Mouse (Mus musculus): ENCODE results near the gene Tesc. TPM values are rescaled to one million over a fixed set of nuclear protein-coding genes. Genes with fewer than 3 reads are reported as not detected.

Tesc gene
- total and polyA plus RNA-seq, 2 experiments from 2014 or later, result 3.8 to 6.9 TPM

- no peak overlapping the region for H3K4me3 ChIP-seq (ENCODE audit: low read length)
- H3K27me3 ChIP-seq (ENCODE audit: insufficient read depth, low read length), result no peaks in the 10 kb centered on the region
- ATAC-seq, result no peak
- DNase-seq (ENCODE audit: low spot score), result peak; percentile 39
- no peak overlapping the region for H3K4me2 ChIP-seq (ENCODE audit: low read depth, low read length)
- no peaks in the 10 kb centered on the region for H3K9me3 ChIP-seq (ENCODE audit: low read length)
- peaks cover 2% of the 10 kb centered on the region for H3K4me1 ChIP-seq (ENCODE audit: insufficient read depth, low read length)
- no peak overlapping the region for H3K27ac ChIP-seq
- H3K9ac ChIP-seq (replicated peaks; ENCODE audit: low read length), result no peak overlapping the region
- no peaks in the 10 kb centered on the region for H3K36me3 ChIP-seq (ENCODE audit: insufficient read depth, low read length)
- no peak for TF ChIP-seq CTCF (IDR thresholded peaks at IDR 0.05; ENCODE audit: low read depth)
- WGBS, result 39% methylated on average over 8 of the region's 8 CpGs
These were observed 30.1 kb downstream of the Tesc start for GRCm38 (mm10) chr5:118057508-118058111.

- no peak overlapping the region for H3K4me3 ChIP-seq (ENCODE audit: low read length)
- H3K4me2 ChIP-seq (ENCODE audit: low read depth, low read length), result no peak overlapping the region
- H3K27me3 ChIP-seq (ENCODE audit: insufficient read depth, low read length), result no peaks in the 10 kb centered on the region
- H3K36me3 ChIP-seq (ENCODE audit: insufficient read depth, low read length), result no peaks in the 10 kb centered on the region
- no peaks in the 10 kb centered on the region for H3K9me3 ChIP-seq (ENCODE audit: low read length)
- peaks cover 12% of the 10 kb centered on the region for H3K4me1 ChIP-seq (ENCODE audit: insufficient read depth, low read length)
- 88% methylated on average over 10 of the region's 10 CpGs for WGBS
- DNase-seq (ENCODE audit: low spot score) (no peak), ATAC-seq (no peak)
- H3K27ac ChIP-seq, result no peak overlapping the region
- no peak overlapping the region for H3K9ac ChIP-seq (replicated peaks; ENCODE audit: low read length)
- no peak for TF ChIP-seq CTCF (IDR thresholded peaks at IDR 0.05; ENCODE audit: low read depth)
These were observed 31.3 kb downstream of the Tesc start for GRCm38 (mm10) chr5:118058858-118059257.

- no peak for TF ChIP-seq CTCF (IDR thresholded peaks at IDR 0.05; ENCODE audit: low read depth)
- WGBS, result 60% methylated on average over 9 of the region's 9 CpGs
- Histone ChIP-seq H3K4me2 (ENCODE audit: low read depth, low read length) (no peak overlapping the region), H3K4me3 (ENCODE audit: low read length) (no peak overlapping the region), H3K27me3 (ENCODE audit: insufficient read depth, low read length) (no peaks in the 10 kb centered on the region), H3K9ac (replicated peaks; ENCODE audit: low read length) (no peak overlapping the region), H3K4me1 (ENCODE audit: insufficient read depth, low read length) (peaks cover 20% of the 10 kb centered on the region), H3K9me3 (ENCODE audit: low read length) (no peaks in the 10 kb centered on the region), H3K27ac (no peak overlapping the region), H3K36me3 (ENCODE audit: insufficient read depth, low read length) (no peaks in the 10 kb centered on the region)
- no peak for DNase-seq (ENCODE audit: low spot score)
- ATAC-seq, result no peak
These were observed 32.1 kb downstream of the Tesc start for GRCm38 (mm10) chr5:118059646-118060045.

GRCm38 (mm10) chr5:118061391-118061790 lies 33.8 kb downstream of the Tesc start:
- H3K9ac ChIP-seq (replicated peaks; ENCODE audit: low read length), result no peak overlapping the region
- H3K4me1 ChIP-seq (ENCODE audit: insufficient read depth, low read length), result peaks cover 31% of the 10 kb centered on the region
- DNase-seq (ENCODE audit: low spot score) (no peak), ATAC-seq (no peak)
- no peak overlapping the region for H3K4me2 ChIP-seq (ENCODE audit: low read depth, low read length)
- H3K36me3 ChIP-seq (ENCODE audit: insufficient read depth, low read length), result no peaks in the 10 kb centered on the region
- H3K4me3 ChIP-seq (ENCODE audit: low read length), result no peak overlapping the region
- 77% methylated on average over 18 of the region's 18 CpGs for WGBS
- no peaks in the 10 kb centered on the region for H3K9me3 ChIP-seq (ENCODE audit: low read length)
- TF ChIP-seq CTCF (IDR thresholded peaks at IDR 0.05; ENCODE audit: low read depth), result no peak
- no peaks in the 10 kb centered on the region for H3K27me3 ChIP-seq (ENCODE audit: insufficient read depth, low read length)
- H3K27ac ChIP-seq, result no peak overlapping the region

GRCm38 (mm10) chr5:118063181-118063621 lies 35.7 kb downstream of the Tesc start:
- Histone ChIP-seq H3K4me1 (ENCODE audit: insufficient read depth, low read length) (peaks cover 35% of the 10 kb centered on the region), H3K4me2 (ENCODE audit: low read depth, low read length) (no peak overlapping the region), H3K27me3 (ENCODE audit: insufficient read depth, low read length) (no peaks in the 10 kb centered on the region), H3K9me3 (ENCODE audit: low read length) (no peaks in the 10 kb centered on the region), H3K27ac (peak overlapping the region; percentile 69), H3K4me3 (ENCODE audit: low read length) (no peak overlapping the region), H3K36me3 (ENCODE audit: insufficient read depth, low read length) (peaks cover 5% of the 10 kb centered on the region; the same call in 1 of the 2 replicates), H3K9ac (replicated peaks; ENCODE audit: low read length) (no peak overlapping the region)
- no peak for TF ChIP-seq CTCF (IDR thresholded peaks at IDR 0.05; ENCODE audit: low read depth)
- WGBS, result 26% methylated on average over 8 of the region's 8 CpGs
- DNase-seq (ENCODE audit: low spot score) (peak; percentile 67), ATAC-seq (peak; percentile 58)

GRCm38 (mm10) chr5:118064284-118064901 lies 36.9 kb downstream of the Tesc start:
- TF ChIP-seq CTCF (IDR thresholded peaks at IDR 0.05; ENCODE audit: low read depth), result no peak
- 17% methylated on average over 10 of the region's 10 CpGs for WGBS
- Histone ChIP-seq H3K9ac (replicated peaks; ENCODE audit: low read length) (no peak overlapping the region), H3K4me2 (ENCODE audit: low read depth, low read length) (no peak overlapping the region), H3K36me3 (ENCODE audit: insufficient read depth, low read length) (peaks cover 9% of the 10 kb centered on the region; the same call in 1 of the 2 replicates), H3K27ac (peak overlapping the region; percentile 69), H3K9me3 (ENCODE audit: low read length) (no peaks in the 10 kb centered on the region), H3K4me1 (ENCODE audit: insufficient read depth, low read length) (peaks cover 35% of the 10 kb centered on the region), H3K27me3 (ENCODE audit: insufficient read depth, low read length) (no peaks in the 10 kb centered on the region), H3K4me3 (ENCODE audit: low read length) (no peak overlapping the region)
- DNase-seq (ENCODE audit: low spot score) (peak; percentile 55), ATAC-seq (no peak)
